Mouse (Mus musculus) kidney, postnatal 0 days (tissue): ENCODE measurements around the gene Thbs4. TPM values are rescaled to one million over a fixed set of nuclear protein-coding genes. Genes with fewer than 3 reads are reported as not detected.

ENCODE experiments used
- ATAC-seq: fragments of 200-750 bp; cut with Nextera tagmentation; replicated peaks from 2 replicates; pipeline ENCODE4 v1.8.0; 2017; ENCODE audit warnings: low read depth, moderate number of reproducible peaks, moderate TSS enrichment, moderate library complexity; ENCODE audit not compliant: low FRiP score
- DNase-seq: peaks from one replicate; pipeline ENCODE4 v3.0.0-alpha.2; 2016; ENCODE audit warnings: low spot score
- H3K27ac ChIP-seq: fragments of 300-500 bp; sonication (generic); 2 replicates; pipeline ENCODE4 v1.5.1; 2014; ENCODE audit warnings: mild to moderate bottlenecking
- H3K27me3 ChIP-seq: fragments of 300-500 bp; sonication (generic); 2 replicates; pipeline ENCODE4 v1.6.1; 2014; ENCODE audit warnings: low read length, mixed read lengths; ENCODE audit not compliant: insufficient read depth
- H3K36me3 ChIP-seq: fragments of 300-500 bp; sonication (generic); 2 replicates; pipeline ENCODE4 v1.6.1; 2014; ENCODE audit warnings: low read length, mixed read lengths; ENCODE audit not compliant: insufficient read depth
- H3K4me1 ChIP-seq: fragments of 300-500 bp; sonication (generic); replicated peaks from 2 replicates; pipeline ENCODE4 v1.6.1; 2014; ENCODE audit warnings: antibody characterized with exemption, low read length, mixed read lengths; ENCODE audit not compliant: insufficient read depth
- H3K4me2 ChIP-seq: fragments of 300-500 bp; sonication (generic); 2 replicates; pipeline ENCODE4 v1.6.1; 2014; ENCODE audit warnings: mild to moderate bottlenecking, low read length, moderate library complexity, mixed read lengths
- H3K4me3 ChIP-seq: fragments of 300-500 bp; sonication (generic); replicated peaks from 2 replicates; pipeline ENCODE4 v1.5.1; 2014; ENCODE audit warnings: low read depth, low read length
- H3K9ac ChIP-seq: fragments of 300-500 bp; sonication (generic); 2 replicates; pipeline ENCODE4 v1.6.1; 2014; ENCODE audit warnings: low read depth, low read length
- H3K9me3 ChIP-seq: fragments of 300-500 bp; sonication (generic); replicated peaks from 2 replicates; pipeline ENCODE4 v1.6.1; 2016; ENCODE audit warnings: low read length, inconsistent platforms, mixed read lengths
- CTCF ChIP-seq: IDR thresholded peaks from 2 replicates; pipeline ENCODE4 v1.5.1; 2016; ENCODE audit warnings: antibody characterized with exemption, low read depth, mild to moderate bottlenecking, moderate library complexity
- WGBS: fragments of 180-500 bp; shearing (Covaris S2); extraction: QIAGEN DNeasy Blood & Tissue Kit; methylation state at CpG from one replicate; pipeline ENCODE4 v1.1.7; 2014; 5-methylcytosine and 5-hydroxymethylcytosine counted together
- polyA plus RNA-seq: library from polyadenylated mRNA; unstranded; fragments of >200 nt; fragmentation: Nextera tagmentation; extraction: Ambion mirVana; gene quantifications from 2 replicates; pipeline ENCODE4 v1.2.1, GENCODE M21; 2015

Gene Thbs4
- polyA plus RNA-seq, 1 experiment from 2014 or later, result 1.3 TPM

DNA sequence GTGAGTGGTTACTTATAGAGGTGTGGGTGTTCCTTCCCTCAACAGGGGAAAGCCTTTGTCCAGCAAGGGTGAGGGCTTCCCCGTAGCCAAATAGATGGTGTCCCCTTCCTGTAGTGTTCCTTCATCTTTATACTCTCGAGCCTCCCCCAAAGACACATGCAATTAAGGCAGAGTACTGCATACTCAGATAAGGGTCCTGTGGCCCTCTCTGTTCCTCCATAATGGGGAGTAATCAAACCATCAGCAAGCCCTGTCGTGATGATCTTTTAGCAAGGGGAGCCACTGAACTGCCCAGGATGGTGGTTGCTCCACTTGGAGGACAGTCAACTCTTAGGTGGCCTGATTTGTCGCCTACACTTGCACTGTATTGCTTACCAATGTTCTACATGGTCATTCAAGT, 82.0 kb downstream of the Thbs4 start:
- TF ChIP-seq CTCF, result no peak
- no peak overlapping the region for H3K4me2 ChIP-seq
- H3K27ac ChIP-seq, result no peak overlapping the region
- no peaks in the 10 kb centered on the region for H3K27me3 ChIP-seq
- WGBS, result 84% methylated on average over 4 of the region's 4 CpGs
- H3K4me3 ChIP-seq, result no peak overlapping the region
- H3K9me3 ChIP-seq, result no peaks in the 10 kb centered on the region
- no peak overlapping the region for H3K9ac ChIP-seq
- peaks cover 18% of the 10 kb centered on the region for H3K36me3 ChIP-seq
- ATAC-seq (no peak), DNase-seq (no peak)
- H3K4me1 ChIP-seq, result no peaks in the 10 kb centered on the region

DNA sequence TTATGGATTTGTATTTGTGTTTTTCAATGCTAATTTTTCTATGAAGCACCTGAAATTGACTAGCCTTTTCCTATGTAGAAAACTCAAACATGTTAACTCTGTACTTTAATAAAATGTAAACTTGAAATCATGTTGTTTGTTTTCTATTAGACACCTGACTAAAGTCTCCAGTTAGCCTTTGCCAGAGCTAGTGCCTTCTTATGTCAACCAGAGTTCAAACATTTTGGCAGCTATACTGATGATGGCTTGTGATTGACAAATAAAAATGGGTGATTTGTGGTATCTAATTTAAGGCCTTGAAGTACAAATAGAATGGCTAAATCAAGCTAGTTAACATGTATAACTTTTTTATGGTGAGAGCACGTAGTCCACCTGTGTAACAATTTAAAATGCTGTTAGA, 82.8 kb downstream of the Thbs4 start:
- no peaks in the 10 kb centered on the region for H3K4me1 ChIP-seq
- TF ChIP-seq CTCF, result no peak

DNA sequence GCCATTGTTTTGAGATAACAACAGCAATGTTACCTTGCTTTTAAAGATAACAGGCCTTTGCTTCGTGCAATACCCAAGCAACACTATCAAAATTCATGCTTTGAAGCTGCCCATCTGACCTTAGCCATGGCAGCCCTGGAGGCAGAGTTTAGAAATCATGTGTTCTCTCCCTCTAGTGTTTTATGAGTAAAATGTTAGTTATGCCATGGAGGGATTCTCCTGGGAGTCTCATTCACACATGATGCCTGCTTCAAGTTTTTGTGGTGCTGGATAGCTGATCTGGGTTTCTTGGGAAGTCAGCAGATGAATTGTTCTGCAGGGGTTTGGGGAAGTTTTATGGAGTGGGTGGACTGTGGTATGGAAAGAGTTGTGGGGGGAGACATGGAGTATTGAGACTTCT, 84.3 kb downstream of the Thbs4 start:
- ATAC-seq (no peak), DNase-seq (no peak)
- no peaks in the 10 kb centered on the region for H3K27me3 ChIP-seq
- TF ChIP-seq CTCF, result no peak
- peaks cover 18% of the 10 kb centered on the region for H3K36me3 ChIP-seq
- no peaks in the 10 kb centered on the region for H3K9me3 ChIP-seq
- 68% methylated on average over 1 of the region's 1 CpGs for WGBS
- H3K9ac ChIP-seq, result no peak overlapping the region
- no peaks in the 10 kb centered on the region for H3K4me1 ChIP-seq
- no peak overlapping the region for H3K4me2 ChIP-seq
- H3K4me3 ChIP-seq, result no peak overlapping the region
- H3K27ac ChIP-seq, result no peak overlapping the region

More for the DNA sequence above, 82.8 kb downstream of the Thbs4 start:
- DNase-seq, result no peak
- H3K9me3 ChIP-seq, result no peaks in the 10 kb centered on the region
- no peak overlapping the region for H3K4me3 ChIP-seq
- no peak overlapping the region for H3K4me2 ChIP-seq
- H3K27ac ChIP-seq, result no peak overlapping the region
- no peaks in the 10 kb centered on the region for H3K27me3 ChIP-seq
- peaks cover 18% of the 10 kb centered on the region for H3K36me3 ChIP-seq
- no peak for ATAC-seq
- WGBS, result 97% methylated on average over 1 of the region's 1 CpGs
- no peak overlapping the region for H3K9ac ChIP-seq

GRCm38 (mm10) chr13:92709535-92709934, 85.1 kb downstream of the Thbs4 start:
- no peak overlapping the region for H3K9ac ChIP-seq
- no peak for ATAC-seq

DNA sequence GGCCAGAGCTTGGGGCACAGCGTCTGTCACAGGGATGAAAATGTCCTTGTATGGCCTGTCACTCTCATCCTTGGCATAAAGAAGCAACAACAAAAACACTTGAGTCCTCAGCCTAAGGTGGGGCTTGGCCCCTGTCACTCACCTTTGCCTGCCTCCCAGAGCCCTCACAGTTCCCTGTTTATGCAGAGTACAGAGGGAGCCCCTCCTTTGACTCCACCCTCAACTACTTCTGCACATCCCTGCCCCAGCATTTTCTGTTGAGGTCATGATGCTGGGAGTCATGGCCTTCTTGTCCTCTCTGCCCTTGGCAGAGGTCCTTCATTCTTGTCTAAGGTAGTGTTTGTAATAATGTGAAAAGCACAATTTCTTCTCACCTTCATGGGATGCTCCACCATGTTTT, 86.2 kb downstream of the Thbs4 start:
- no peak overlapping the region for H3K4me3 ChIP-seq
- no peak for TF ChIP-seq CTCF
- ATAC-seq (no peak), DNase-seq (no peak)
- no peaks in the 10 kb centered on the region for H3K4me1 ChIP-seq
- no peak overlapping the region for H3K27ac ChIP-seq
- no peaks in the 10 kb centered on the region for H3K27me3 ChIP-seq
- no peak overlapping the region for H3K4me2 ChIP-seq
- H3K36me3 ChIP-seq, result peaks cover 18% of the 10 kb centered on the region
- H3K9me3 ChIP-seq, result no peaks in the 10 kb centered on the region
- 76% methylated on average over 1 of the region's 1 CpGs for WGBS
- no peak overlapping the region for H3K9ac ChIP-seq

More at GRCm38 (mm10) chr13:92709535-92709934, 85.1 kb downstream of the Thbs4 start:
- peaks cover 18% of the 10 kb centered on the region for H3K36me3 ChIP-seq
- H3K4me1 ChIP-seq, result no peaks in the 10 kb centered on the region
- TF ChIP-seq CTCF, result no peak
- WGBS, result 42% methylated on average over 3 of the region's 3 CpGs
- H3K27ac ChIP-seq, result no peak overlapping the region
- H3K4me3 ChIP-seq, result no peak overlapping the region
- DNase-seq, result no peak
- no peaks in the 10 kb centered on the region for H3K27me3 ChIP-seq
- H3K9me3 ChIP-seq, result no peaks in the 10 kb centered on the region
- no peak overlapping the region for H3K4me2 ChIP-seq

- H3K4me2 ChIP-seq, result no peak overlapping the region
- H3K27ac ChIP-seq, result no peak overlapping the region
- H3K9me3 ChIP-seq, result no peaks in the 10 kb centered on the region
- H3K4me1 ChIP-seq, result no peaks in the 10 kb centered on the region
- no peak for DNase-seq
- no peak for ATAC-seq
- H3K4me3 ChIP-seq, result no peak overlapping the region
- H3K9ac ChIP-seq, result no peak overlapping the region
- H3K27me3 ChIP-seq, result no peaks in the 10 kb centered on the region
- peaks cover 18% of the 10 kb centered on the region for H3K36me3 ChIP-seq
- WGBS, result 72% methylated on average over 2 of the region's 2 CpGs
- TF ChIP-seq CTCF, result no peak
Measured at GRCm38 (mm10) chr13:92707941-92708340, 86.7 kb downstream of the Thbs4 start.
